Mouse (Mus musculus) adrenal gland, postnatal 25 days (tissue): ENCODE data around the gene Zfp36l2. TPM values are rescaled to one million over a fixed set of nuclear protein-coding genes. Genes with fewer than 3 reads are reported as not detected.
"Not testable (repeated sequence)": the region's sequence is repeated elsewhere in the genome, so short reads cannot be mapped to it uniquely, and the experiment has no call there.

Experiments used
- DNase-seq: peaks from one replicate; pipeline ENCODE4 v3.0.0; 2021; ENCODE audit warnings: mixed read lengths
- total RNA-seq: library from RNA; stranded (reverse); gene quantifications from 2 replicates; pipeline ENCODE4 v1.2.3, GENCODE M21; 2021

Zfp36l2 gene
- total RNA-seq, 1 experiment from 2014 or later = 52.0 TPM

DNA sequence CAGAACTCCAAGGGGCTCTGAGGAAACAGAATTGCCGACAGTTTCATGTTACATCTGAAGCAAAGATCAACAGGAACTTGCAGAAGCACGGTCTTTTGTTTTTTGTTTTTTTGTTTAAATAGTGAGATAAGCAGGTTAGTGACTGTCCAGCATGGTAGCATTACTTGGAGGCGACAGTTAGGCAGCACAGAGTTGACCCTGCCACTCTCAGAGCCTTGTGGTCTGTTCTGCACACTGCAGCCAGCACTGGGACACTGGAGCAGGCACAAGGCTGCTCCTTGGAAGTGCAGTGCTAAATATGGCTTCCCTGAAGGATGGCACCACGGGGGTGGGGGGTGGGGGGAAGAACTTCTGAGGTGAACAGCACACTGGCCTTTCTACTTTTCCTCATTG lies 7.3 kb upstream of the Zfp36l2 start:
- DNase-seq = no peak

DNA sequence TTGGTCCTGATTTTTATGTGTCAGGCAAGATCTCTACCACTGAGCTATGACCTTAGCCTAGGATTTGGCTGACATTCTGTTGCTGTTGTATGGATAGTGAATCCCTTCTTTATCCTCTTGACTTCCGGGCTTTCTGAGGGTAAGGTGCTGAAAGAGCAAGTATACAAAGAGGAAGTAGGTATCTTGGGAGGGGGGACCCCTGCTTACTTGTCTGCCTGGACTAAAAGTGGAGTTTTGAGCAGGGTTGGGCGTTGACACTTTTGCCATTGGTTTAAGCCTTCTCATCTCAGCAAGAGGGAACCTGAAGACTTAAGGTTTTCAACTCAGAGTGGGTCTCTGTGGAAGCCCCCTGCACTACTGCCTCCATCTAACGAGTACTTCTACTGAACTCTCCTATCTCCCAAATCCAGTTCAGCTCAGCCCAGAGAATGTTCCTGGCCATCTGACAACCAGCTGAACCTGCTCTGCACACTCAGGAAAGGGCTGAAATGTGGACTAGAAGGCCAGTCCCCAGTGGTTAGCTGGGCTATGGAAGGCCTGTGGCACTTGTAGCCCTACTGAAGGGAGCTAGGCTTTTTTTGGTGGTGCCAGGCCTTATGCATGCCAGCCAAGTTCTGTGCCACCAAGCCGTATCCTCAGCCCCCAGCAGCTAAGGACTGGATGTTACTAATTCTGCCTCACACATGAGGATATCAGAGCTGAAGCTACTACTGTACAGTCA lies 6.7 kb upstream of the Zfp36l2 start:
- no peak for DNase-seq

DNA sequence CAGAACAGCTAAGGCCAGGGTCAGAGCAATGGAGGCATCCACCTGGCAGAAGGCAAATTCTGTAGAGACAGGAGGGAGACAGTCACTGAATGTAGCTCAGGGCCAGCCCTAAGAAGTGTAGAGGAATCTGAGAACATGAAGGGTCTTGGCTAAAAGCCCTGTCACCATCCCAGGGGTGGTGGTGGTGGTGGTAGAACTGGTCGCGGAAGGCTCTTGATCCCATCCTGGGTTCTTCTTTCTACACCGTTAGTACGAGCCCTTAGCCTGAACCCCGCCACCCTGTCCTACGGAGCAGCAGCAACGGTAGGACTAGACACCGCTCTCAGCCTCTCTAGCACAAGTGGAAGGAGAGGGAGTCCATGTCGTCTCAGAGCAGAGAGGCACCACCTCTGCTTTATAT lies 5.7 kb upstream of the Zfp36l2 start:
- DNase-seq = no peak

DNA sequence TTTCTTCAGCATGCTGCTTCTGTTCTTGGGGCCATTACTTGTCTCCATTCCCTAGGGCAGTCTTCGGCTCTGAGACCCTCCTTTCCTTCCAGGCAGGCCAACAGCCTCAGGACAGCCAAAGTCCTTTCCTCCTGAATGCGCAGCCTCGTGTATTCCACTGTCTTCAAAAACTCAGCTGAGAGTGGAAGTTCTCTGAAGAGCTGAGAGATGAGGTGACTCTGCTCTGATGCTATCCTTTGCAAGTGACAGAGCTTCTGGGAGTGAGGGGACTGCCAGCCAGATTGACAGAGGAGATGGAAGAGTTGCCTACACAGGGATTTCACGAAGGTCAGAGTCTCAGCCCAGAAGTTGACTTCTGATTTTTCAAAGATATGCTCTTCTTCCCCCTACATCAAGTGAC lies 4.2 kb upstream of the Zfp36l2 start:
- DNase-seq = no peak

DNA sequence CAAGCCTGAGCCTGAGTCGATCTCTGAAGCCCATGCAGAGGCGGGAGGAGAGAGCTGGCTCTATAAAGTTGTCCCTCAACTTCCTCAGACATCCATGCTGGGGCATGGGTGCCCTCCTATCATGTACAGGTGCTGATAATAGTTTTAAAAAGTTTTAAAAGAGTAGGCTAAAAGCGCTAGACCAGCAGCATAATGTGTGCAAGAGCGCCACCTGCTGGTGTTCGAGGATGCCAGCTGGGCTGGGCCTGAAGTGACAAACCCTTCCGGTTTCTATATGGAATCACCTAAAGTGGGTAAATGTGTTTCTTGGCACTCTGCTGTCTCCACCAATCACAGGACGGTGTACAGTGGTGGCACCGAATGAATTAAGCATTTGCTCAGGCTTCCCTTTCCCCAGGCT lies 3.1 kb upstream of the Zfp36l2 start:
- DNase-seq = peak; percentile 88

DNA sequence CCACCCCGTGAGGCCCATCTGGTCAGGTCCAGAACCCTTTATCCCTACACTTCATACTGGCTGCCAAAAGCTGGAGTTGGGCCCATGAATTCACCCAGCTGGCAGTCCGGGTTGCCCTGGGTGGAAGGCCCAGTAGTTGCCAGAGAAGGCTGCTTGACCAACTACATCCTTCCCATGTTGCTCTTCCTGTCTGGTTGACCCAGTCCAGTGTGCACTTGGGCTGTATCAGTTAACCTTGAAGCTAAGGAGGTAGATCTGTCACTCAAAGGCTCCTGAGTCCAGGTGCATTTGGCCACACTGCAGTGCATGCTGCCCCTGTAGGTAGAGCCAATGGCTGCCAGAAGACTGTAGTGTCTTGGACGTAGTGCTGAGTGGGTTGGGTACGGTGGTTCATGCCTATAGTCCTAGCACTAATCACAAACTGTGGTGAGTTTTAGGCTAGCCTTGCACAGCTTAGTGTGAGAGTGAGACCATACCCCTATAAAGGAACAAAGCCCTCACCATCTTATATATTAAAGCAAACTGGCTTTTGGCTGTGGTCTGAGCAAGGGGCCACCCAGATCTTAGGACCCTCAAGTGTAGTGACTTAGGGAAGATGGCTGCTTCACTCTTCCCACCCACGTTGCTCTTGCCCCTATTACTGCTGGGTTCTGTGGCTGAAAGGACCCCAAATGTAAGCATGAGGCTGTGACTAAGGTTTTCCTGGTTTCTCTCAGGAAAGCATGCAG lies 1.5 kb upstream of the Zfp36l2 start:
- DNase-seq = peak; percentile 45

DNA sequence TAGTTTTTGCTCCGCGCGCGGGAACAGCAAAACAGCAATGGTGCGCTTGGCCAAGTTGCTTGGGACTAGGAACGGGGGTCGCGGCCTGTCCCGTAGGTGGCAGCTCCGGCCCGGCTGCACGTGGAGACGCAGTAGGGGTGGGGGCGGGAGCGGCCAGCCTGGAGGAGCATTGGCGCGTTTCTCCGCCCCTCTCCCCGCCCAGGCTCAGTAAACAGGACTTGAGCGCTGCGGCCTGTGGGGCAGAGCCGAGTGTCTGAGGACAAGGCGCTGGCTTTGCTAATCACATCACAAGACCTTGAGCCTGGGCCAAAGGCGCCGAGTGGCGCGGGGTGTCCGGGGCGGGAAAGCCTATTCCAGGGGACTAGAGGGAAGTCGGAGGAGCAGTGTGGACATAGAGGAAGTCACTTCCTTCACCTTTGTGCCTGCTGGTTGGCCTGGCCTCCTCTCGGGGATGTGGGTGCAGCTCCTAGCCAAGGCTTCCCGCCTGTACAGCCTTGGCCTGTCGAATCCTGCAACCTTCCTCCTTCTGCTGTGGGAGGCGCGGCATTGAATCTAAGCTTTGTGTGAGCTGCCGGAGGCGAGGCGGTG lies 721 bp upstream of the Zfp36l2 start:
- peak; percentile 94 for DNase-seq

DNA sequence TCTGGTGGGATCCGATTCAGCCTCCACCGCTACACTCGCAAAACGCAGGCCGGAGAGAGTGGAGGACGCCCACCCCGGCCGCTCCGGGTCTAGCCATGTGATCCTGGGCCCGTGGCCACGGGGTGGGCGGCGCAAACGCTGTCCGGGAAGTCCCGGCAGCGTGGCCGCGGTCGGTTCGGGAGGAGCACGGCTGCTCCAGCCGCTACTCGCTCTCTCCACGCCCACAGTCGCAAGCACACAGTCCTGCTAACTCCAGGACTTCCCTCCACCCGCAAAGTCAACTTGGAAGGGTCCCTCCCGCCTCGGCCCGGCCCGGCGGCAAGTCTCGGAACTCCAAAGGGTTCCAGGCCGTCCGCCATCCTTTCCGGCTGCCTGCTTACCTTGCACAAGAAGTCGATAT lies 483 bp downstream of the Zfp36l2 start:
- not testable (repeated sequence) for DNase-seq

DNA sequence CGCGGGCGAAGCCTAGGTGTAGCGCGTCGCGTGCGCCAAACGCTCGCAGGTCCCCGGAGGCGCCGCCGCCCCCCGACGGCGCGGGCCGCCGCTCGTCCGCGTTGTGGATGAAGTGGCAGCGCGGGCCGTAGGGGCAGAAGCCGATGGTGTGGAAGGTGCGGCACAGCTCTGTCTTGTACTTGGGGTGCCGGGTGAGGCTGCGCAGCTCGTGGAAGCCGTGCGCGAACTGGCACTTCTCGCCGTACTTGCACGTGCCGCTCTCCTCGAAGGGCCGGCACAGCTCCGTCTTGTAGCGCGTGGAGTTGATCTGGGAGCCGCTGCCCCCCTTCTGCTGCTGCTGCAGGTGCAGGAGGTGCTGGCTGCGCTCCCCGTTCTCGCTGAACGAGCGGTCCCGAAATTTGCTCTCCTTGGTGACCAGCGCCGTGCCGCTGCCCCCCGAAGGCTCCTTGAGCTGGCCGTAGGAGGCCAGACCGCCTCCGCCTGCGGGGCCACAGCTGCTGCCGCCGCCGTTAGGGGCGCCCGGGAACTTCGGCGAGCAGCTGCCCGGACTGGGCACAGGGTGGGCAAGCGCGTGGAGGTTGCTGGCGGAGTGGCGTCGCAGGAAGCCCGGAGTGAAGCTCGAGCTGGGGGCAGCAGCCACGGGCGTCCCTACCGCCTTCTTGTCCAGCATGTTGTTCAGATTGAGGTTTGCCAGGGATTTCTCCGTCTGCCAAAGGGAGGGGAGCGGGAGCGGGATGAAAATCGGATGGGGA lies 1.1 kb downstream of the Zfp36l2 start:
- peak; percentile 54 for DNase-seq

DNA sequence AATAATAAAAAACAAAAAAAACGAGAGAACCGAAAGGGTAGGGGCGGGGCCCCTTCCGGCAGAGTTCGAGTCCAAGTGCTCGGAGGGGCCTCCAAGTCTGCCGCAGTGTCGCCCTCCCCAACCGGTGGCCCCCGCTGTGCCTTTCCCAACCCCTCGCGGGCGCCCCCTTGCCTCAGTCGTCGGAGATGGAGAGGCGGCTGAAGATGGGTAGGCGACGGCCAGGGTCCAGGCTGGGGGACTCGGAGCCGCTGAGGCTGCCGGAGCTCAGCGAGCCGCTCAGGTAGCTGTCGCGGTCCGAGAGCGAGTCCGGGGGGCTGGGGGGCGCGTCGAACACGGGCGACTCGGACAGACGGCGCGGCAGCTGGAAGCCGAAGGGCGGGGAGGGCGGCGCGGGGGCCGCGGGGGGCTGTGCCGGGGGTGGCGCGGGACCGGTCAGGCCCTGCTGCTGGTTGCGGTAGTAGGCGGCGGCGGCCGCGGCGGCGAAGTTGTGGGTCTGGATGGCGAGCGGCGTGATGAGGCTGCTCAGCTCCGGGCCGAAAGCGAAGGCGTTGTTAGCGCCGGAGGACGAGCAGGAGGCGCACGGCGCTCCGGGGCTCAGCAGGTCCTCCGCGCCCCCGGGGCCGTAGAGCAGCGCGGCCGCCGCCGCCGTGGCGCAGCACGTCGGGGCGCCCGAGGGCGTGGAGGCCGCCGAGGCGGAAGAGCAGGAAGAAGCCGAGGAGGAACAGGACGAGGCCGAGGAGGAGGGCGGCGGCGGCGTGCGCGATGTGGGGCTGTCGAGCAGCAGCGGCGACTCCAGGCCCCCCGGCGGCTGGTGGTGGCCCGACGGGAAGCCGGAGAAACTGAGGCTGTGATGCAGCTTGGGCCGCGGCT lies 1.9 kb downstream of the Zfp36l2 start:
- DNase-seq = peak; percentile 74

DNA sequence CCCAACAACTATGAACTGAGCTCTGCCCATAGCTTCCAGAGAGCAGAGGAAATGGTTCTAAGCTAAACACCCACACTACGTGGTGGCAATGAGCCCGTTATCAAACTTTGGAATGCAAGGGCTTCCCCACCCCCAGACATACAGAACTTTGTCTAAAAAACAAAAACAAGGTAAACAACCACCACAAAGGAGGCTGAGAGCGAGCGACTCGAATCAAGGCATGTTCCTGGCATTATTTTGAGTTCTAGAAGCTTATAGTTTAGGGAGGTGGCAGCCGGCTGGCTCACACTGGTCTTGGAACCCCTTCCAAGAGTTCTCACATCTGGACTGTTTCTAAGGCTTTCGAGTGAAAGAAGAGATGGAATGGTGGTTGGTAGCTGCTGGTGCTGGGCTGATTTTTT lies 2.7 kb downstream of the Zfp36l2 start:
- DNase-seq = no peak

DNA sequence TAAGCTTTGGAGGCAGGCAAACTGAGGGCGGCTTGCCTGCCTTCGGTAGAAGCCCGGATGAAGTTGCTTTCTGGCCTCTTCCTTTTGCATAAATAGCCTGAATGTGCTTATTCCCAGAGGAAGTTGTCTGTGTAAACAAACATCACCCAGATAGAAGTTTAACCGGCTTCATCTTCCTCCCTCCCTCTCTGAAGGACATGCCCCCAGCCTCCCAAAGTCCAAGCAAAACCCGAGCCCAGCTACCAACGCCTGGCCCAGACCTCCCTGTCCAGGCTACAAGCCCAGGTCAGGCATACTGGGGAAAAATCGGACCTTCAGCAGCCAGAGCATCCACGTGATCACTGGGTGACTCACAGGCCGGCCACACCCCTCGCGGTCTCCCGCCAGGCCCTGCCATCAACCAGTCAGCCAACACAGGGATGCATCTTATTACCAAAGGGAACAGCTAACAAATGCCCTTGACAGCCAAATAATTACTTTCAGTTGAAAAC lies 4.4 kb downstream of the Zfp36l2 start:
- DNase-seq = peak; percentile 90

DNA sequence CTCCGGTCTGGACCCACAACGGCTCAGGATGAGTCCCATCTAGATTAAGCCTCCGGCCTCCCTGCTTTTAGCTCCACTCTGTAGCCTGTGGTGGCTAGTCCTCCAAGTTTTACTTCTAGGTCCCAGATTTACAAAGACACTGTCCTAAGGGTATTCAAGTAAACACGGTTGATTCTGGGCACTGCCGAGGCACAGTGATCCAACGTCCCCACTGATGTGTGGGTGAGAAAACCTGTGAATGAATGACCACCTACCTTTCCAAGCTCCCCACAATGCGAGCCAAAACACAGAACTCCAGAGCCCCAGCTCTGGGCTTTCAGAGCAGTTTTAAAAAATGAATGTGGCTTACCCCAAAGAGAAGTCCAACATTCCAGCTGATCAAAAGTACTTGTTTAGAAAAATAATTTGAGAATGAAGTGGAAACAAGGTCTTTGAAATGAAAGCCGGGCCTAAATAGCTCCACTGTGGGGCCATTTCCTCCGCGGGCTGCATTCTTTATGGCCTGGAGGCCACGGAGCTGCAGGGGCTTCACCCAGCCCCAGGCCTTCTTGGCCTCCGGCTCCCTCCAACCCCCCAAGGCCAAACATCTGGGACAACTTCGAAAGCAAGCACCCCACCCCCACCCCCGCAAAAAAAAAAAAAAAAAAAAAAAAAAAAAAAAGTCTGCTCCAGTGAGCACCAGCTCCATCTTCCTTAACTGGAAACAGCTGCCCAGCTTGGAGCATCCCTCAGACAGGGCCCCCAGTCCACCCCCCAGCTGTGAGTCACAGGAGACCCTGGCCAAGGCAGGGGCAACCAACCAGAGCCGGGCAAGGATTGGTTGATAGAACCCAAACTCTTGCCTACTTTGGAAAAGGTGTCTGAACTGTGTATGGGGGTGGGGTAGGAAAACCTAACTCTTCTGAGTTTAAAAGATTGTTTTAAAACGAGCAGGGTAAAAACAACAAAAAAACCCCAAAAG lies 5.2 kb downstream of the Zfp36l2 start:
- no peak for DNase-seq

DNA sequence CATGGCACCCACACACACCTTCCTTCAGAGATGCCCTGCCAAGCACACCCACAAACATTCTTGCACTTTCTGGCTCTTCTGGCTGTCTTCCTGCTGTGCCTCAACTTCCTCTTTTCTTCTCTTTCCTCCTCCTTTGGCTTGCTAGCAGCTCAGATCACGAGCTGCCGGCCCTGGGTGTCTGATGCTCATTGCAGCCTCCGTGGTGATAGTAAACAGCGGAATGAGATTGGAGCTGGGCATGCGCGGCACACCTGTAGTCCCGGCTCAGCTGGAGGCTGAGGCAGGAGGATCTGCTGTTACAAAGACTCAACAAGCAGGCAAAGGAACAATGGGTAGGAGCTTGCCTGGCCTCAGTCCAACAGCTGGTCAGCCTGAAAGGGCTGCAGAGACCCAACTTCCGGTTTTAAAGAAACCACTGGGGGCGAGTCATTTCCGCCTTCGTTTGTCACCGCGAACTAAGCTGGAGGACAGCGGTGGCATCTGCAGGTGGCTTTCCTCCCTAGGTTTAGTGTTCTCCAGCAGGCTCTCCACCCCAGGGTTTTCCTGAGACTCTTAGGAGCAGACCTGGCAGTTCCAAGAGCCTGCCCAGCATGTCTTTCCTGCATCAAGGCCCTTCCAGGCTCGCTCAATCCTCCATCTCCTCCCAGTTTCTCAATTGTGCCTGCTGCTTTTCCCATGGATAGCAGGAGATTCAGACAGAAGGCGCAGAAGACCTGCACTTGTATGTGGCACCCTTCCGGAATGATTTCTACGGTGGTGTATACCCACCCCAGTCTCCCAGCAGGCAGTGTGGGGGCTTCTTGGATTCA lies 6.0 kb downstream of the Zfp36l2 start:
- DNase-seq = peak; percentile 47

DNA sequence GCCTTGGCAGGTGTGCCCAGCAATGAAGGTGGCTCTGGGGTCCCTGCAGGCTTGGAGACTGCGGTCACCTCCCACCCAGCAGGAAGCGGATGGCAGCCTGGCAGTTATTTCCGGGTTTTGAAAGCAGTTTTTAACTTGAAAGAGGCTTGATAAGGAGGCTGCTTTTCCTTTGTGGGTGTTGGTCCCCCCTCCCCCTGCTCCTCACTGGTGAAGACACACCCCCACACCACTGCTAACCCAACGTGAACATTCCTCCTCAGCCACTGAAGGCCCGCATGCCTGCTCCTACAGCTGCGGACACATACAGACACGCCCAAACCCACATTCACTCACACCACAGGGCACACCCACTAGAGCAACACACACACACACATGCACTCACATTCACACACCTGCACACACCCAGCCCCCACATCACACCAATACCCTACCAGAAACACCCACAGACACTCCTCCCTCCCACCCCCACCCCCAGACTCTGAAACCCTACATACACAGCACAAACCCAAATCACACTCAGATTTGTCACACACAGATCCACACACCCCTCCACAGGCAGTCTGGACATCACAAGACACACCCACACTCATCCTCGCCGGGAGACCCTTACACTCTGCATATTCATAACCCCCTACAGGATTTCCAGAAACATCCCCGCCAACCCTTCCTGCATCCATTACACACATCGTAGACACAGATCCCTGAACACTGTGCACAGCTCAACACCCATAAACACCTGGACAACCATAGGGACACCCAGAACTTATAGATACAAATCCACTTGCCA lies 6.8 kb downstream of the Zfp36l2 start:
- DNase-seq = no peak

DNA sequence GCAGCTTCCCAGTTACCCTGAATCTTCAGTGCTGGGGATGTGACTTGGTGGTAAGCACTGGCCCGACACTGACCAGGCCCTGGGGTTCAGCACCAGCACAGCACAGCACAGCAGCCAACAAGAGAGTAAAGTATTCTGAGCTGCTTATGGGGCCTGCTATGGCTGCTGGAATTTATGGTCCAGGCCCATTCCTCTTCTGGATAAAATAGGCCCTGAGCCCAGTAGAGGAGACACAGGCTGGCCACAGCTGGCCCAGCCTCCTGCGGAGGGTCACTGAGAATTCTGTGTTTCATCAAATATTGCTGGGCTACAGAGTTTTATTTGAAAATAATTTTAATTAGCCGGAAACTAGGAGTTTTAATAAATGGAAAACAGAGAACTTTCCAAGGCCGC lies 7.8 kb downstream of the Zfp36l2 start:
- DNase-seq = no peak

DNA sequence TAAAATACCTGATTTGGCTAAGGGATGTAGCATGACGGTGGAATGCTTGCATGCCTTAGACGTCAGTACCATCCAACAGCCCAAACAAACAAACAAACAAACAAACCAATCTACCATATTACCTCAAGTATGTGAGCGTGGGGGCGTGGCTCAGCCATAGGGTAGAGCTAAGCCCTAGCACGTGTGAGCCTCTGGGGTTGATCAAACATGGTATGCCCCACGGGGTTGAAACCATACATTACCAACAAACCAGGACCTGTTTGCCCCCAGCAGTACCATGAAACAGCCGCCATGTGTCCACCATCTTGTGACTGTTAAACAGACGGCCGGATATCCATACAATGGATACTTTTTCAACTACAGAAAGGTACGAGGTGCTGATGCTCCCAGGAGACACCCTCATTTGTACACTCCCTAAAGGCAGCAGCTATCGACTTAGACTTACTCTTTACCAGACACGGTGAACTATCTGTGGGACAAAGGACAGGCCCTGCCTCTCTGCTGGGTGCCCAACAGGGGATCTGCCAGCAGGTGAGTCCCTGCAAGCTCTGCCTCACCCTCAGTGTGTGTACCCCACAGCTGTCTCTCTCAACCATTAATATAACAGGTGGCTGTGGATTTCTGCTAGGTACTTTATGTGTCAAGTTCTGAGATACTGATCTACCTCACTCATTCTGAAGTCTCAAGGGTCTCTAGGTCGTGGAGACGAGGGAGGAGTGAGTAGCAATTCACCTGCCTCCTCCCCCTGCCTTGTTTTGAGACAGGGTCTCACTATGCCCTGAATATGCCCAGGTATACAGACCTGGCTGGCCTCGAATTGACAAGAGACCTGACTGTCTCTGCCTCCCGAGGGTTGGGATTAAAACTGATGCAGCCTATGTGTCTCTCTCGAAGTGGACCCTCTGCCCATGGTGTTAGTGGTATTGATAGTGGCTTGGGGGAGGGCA lies 8.4 kb downstream of the Zfp36l2 start:
- no peak for DNase-seq

DNA sequence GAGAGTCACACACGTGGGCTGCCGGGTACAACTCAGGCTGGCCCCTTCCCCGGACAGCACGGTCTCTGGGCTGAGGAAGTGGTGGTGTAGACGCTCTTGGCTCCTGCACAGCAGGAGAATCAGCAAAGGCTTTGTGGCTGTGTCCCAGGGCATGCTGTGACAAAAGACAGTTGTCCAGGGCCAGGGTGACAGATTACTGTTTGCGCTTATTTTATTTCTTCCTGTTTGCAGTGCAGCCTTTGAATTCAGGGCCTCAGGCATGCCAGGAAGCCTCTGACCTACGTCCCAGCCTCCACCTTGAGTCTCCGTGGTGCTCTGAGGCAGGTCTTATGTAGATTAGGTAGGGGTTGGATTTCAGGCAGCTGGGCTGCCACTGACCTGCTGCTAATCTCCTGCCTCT lies 10.3 kb downstream of the Zfp36l2 start:
- DNase-seq = no peak
